Mouse (Mus musculus): ENCODE results near the gene Arhgef33. TPM values are rescaled to one million over a fixed set of nuclear protein-coding genes. Genes with fewer than 3 reads are reported as not detected.
"Not testable (repeated sequence)": the region's sequence is repeated elsewhere in the genome, so short reads cannot be mapped to it uniquely, and the experiment has no call there.

Arhgef33 gene
- 1 to 10 TPM; 2.4 to 2.6 TPM for total RNA-seq (2021)
- long read RNA-seq, partial matches to known transcripts: 1 of 1 reads
- long read RNA-seq, other reads (novel, unspliced or antisense): 0 of 1 reads

DNA sequence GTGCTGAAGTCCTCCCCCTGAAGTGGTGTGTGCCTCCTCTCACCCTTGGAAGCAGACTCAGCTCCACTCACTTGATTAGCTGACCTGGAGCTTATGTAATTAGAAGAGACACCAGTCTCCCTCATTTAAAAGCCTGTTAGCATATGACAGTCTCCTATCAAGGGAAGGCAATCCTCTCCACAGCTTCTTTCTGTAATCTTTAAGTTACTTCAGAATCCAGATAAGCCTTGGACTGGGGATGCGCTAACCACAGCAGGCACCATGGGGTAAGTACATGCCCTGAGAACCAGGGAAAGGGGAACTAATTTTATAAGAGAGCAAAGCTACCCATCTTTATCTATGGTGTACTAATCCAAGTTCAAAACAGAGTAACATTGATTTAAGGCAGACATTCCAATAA is at the start of gene Arhgef33:
Gene Arhgef33, plus strand, starts transcription at position 157 of the 400 bp plus-strand sequence.
- no peak for DNase-seq (ENCODE audit: low spot score in 2 of 2)

DNA sequence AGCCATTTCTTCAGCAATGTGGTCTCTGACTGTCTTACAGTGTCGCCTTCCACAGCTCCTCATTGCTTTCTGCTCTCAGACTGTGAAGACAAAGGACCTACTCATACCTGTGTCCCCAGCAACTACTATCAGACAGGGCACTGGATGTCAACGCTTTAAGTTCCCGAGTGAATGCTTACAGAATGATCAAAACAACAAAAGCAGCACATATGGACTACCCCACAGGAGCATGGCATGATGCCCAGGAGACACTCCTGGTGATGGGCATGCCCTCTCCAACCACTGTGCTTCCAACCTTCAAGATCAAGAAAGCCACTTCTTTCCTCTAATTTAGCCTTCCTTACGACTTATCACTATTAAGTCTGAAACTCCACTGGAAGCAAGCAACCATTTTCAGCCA is 40.1 kb upstream of the Arhgef33 start:
- no peak for DNase-seq (ENCODE audit: low spot score in 2 of 2)

- DNase-seq (ENCODE audit: low spot score in 2 of 2): no peak
These were observed 39.1 kb upstream of the Arhgef33 start for GRCm38 (mm10) chr17:80268151-80268550.

DNA sequence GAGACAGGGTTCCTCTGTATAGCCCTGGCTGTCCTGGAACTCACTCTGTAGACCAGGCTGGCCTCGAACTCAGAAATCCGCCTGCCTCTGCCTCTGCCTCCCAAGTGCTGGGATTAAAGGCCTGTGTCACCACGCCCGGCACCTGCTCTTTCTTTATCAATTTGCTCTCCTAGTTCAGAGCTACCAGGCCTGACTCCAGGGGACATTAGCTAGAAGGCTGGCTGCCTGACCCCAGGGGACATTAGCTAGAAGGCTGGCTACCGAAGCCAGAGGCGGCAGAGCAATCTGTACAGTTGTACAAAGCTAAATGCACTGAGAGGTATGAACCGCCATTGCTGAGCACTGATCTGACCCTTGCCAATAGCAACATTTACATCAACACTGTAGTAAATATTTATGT is 36.6 kb upstream of the Arhgef33 start:
- not testable (repeated sequence) for DNase-seq (ENCODE audit: low spot score in 2 of 2)

GRCm38 (mm10) chr17:80278255-80278654 is 29.0 kb upstream of the Arhgef33 start:
- no peak for DNase-seq (ENCODE audit: low spot score in 2 of 2)

- no peak for DNase-seq (ENCODE audit: low spot score in 2 of 2)
These were observed 27.7 kb upstream of the Arhgef33 start for GRCm38 (mm10) chr17:80279340-80280070.

GRCm38 (mm10) chr17:80284446-80284845 is 22.8 kb upstream of the Arhgef33 start:
- DNase-seq (ENCODE audit: low spot score in 2 of 2): no peak

DNA sequence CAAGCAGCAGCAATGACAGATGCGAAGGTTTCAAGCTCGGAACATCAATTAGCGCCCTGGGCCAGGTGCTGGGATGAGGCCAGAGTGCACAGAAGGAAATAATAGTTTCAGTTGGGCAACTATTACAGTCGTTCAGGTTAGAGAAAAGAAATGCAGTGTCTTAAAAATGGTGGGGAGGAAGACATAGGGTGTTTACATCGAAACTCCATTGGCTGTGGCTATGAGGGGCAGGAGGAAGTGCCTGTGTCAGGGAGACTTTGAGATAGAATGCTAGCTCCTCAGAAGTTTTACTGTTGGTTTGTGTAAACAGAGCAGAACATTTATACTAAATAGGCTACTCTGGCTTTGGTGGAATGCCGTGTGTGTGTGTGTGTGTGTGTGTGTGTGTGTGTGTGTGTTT is 19.2 kb upstream of the Arhgef33 start:
- DNase-seq (ENCODE audit: low spot score in 2 of 2): no peak

DNA sequence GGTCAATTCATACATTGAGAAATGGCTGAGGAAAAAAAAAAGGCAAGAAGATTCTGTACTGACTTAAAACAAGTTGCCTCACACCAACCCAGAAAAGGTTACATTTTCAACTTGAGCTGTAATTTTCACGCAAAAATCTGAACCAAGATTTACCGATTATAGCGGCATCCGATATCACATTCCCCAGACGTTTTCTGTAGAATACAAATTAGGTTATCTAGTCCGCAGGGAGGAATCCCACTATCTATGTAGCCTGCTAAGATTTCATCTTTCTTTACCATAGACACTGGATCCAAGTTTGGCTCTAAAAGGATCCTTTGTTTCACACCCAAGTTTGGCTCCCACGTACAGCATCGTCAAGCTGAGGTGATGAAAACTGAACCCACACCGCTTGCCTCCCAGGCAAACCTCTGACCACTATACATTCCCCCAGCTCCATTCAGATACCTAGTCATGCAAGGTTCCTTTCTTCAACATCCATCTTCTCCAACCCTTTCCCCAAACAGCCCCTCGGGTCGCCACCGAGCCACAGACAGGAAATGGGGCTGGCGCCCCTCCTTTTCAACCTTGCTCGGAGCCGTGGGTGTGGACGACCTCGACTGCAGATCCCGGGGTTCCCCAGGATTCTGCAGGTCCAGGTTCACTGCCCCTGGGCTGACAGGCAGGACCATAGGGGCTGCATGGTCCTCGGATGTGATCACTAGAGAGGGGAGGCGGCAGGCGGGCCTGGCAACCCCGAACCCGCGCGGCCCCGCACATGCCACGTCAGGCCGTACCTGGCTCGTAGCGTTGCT is 17.7 kb upstream of the Arhgef33 start:
- DNase-seq (ENCODE audit: low spot score in 2 of 2): no peak

DNA sequence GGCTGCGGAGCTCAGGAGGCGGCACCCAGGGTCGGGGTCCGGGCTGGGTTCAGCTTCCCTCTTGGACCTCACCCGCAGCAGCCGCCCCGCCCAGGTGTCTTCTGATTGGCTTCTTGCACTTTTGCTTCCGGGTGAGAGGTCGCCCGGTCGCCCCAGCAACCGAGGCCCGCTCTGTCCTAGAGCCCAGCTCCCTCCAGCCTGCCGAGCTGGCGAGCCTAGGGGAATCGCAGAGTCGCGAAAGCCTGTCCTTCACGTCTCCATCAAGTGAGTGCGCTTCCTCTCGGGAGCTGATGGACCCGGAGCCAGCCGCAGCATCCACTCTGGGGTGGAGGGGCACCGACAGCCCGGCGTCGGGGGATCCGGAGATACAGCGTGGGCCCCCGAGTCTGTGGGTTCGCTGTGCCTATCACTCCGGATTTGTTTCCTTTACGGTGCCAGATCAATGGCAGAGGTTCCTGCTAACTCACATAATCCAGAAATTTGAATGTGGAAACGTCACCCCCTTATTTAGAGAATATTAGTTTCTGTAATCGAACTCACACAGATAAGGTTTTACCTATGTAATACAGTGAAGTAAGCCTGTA is 17.0 kb upstream of the Arhgef33 start, which contains the start of the genes Morn2 and Dhx57:
Gene Morn2, plus strand, starts transcription at position 130 of the 584 bp plus-strand sequence.
Gene Dhx57, minus strand, starts transcription at position 403 of the 584 bp plus-strand sequence.
- peak; percentile 98 to 99 for DNase-seq (ENCODE audit: low spot score in 2 of 2)

DNA sequence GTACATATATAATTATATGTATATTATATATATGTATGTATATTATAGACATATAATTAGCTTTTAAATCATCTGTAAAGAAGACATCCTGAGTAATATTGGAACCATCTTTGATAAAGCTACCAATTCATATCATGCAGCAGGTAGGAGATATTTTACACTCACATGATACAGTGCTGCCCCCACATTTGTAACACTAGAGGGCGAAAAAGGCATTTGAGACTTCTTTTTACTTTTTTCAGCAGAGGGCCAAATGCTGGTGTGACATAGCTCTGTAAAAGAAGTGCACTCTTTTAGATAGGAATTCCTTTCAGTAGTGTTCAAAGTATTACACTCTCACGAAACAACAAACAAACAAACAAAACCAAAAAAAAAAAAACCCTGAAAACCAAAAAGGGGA is 16.1 kb upstream of the Arhgef33 start:
- DNase-seq (ENCODE audit: low spot score in 2 of 2): peak in 1 of 2 experiments; percentile 53

DNA sequence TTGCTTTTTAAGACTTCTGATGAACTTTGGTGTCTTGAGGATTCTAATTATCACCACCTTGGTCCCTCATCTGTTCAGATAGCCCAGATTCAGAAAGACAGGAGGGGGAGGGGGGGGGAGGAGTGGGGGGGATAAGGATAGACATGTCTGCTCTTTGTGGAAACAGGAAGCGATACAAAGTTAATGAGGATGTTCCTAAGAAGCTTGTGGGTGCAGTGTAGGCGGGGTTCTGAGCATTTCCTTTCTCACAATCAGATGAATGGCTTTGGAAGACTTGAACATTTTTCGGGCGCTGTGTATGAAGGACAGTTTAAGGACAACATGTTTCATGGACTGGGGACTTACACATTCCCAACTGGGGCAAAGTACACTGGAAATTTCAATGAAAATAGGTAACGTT is 11.9 kb upstream of the Arhgef33 start:
- no peak for DNase-seq (ENCODE audit: low spot score in 2 of 2)

DNA sequence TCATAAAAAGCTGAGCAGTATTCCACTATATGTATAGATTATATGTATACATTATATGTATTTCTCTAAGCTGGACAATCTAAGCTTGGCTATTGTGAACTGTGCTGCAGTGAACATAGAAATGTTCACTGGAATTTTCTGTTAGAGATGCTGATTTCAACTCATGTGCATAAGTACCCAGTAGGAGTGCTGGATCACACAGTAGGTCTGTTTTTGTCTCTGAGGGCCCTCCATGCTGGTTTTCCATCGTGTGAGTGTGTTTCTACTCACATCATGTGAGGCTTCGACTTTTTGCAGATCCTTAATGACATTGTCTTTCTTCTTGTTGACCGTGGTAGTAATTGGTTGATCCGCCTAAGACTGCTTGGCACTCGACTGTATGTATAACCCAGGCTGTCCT is 8.4 kb upstream of the Arhgef33 start:
- DNase-seq (ENCODE audit: low spot score in 2 of 2): no peak

- no peak for DNase-seq (ENCODE audit: low spot score in 2 of 2)
These were observed 4.6 kb downstream of the Arhgef33 start for GRCm38 (mm10) chr17:80311761-80312160.

DNA sequence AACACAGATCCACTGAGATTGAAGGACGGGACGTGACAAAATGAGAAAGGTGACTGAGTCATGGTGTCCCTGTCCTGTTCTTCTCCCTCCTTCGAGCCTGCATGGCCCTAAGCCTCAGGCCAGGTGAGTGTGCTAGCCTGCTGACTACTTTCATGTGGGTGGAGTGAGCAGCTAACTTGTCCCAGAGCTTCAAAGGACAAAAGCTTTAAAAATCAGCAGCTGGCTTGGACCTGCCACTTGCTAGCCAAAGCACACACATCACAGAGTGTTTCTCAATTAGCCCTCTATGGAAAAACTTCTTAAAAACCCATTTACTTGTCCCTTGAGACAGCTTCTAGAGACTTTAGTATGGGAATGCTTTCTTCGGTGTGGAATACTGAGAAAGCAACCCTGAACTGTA is 5.2 kb downstream of the Arhgef33 start:
- no peak for DNase-seq (ENCODE audit: low spot score in 2 of 2)

DNA sequence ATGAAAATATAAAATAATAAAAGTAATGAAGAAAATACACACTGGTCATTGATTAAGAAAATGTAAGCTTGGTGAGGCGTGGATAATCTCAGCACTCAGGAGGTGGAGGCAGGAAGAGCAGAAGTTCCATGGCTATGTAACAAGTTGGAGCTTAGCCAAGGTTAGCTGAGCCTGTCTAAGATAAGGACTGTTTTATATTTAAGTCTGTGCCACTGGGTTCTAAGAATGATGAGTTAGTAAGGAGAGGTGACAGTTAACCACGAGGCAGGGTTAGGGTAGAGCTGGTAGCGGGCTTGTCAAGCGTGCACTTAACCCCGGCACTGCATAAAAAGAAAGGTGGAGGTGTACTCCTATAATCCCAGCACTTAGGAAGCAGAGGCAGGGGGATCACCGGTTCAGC is 15.0 kb downstream of the Arhgef33 start:
- DNase-seq (ENCODE audit: low spot score in 2 of 2): no peak

GRCm38 (mm10) chr17:80323015-80323414 is 15.8 kb downstream of the Arhgef33 start:
- DNase-seq (ENCODE audit: low spot score in 2 of 2): no peak

DNA sequence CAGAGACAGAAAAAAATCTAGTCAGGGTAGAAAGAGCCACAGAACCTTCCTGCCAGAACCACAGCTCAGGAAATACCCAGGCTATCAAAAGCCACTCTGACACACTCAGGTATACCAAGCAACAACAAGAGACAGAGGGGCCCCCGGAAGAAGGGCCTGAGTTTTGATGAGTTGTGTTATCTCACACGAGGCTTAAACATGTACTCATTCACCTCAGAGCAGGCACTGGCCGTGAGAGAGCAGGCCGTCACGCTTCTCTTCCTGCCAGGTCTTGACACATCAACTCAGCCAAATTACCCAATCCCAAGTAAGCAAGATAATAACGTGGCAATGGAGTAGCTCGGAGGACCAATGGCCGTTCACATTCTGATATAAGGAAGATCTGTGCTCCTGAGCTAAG is 16.5 kb downstream of the Arhgef33 start:
- no peak for DNase-seq (ENCODE audit: low spot score in 2 of 2)

- no peak for DNase-seq (ENCODE audit: low spot score in 2 of 2)
These were observed 17.3 kb downstream of the Arhgef33 start for GRCm38 (mm10) chr17:80324521-80324920.

GRCm38 (mm10) chr17:80325456-80325855 is 18.2 kb downstream of the Arhgef33 start:
- no peak for DNase-seq (ENCODE audit: low spot score in 2 of 2)

GRCm38 (mm10) chr17:80326431-80326830 is 19.2 kb downstream of the Arhgef33 start:
- DNase-seq (ENCODE audit: low spot score in 2 of 2): no peak

DNA sequence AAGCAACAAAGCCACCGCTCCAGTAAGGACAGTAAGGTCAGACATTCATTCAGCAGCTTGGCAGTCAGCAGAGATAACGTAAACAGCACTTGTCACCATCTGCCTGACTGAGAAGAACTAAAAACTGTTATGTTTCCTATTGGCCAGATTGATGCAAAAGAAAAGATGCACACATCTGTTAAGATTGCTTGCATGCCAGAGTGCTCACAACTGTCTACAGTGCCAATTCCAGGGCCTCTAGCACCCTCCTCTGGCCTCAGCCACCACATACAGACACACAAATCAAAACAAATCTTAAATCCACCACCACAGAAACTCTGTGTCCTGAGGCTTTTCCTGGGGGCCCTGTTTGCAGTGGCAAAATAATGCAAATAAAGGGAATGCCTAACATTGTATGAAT is 25.2 kb downstream of the Arhgef33 start:
- peak; percentile 18 to 26 for DNase-seq (ENCODE audit: low spot score in 2 of 2)

All from layer of hippocampus, postnatal 10 days (tissue).